Comparison of ENCODE assay signal across 10 mouse cellular contexts in genomic region chr3:122120217-122120616, GRCm38 (mm10).
DNase-seq lines count a peak whose midpoint lies in the region; ATAC-seq and TF ChIP-seq lines count a peak whose summit lies in the region.
"Had no signal": no experiment of that assay in that cellular context is flagged by ENCODE, and none has a peak within 500 bp of the region (broad histone marks: within the 10 kb centered on the region; RNA-seq: fewer than 3 reads in every experiment).

No protein-coding gene starts in this region.

- no peaks in the 10 kb centered on the region for H3K9me3 ChIP-seq in heart, embryonic 11.5 days (replicated peaks; ENCODE audit: control insufficient read depth, low read length)
- H3K9me3 ChIP-seq in intestine, embryonic 15.5 days = no peaks in the 10 kb centered on the region
- no peaks in the 10 kb centered on the region for H3K9me3 ChIP-seq in liver, postnatal 0 days (ENCODE audit: low read length)

- H3K4me2 ChIP-seq in heart, embryonic 11.5 days = no peak overlapping the region
- no peak overlapping the region for H3K4me2 ChIP-seq in intestine, embryonic 15.5 days (replicated peaks)
- H3K4me2 ChIP-seq in liver, postnatal 0 days (ENCODE audit: low read depth, low read length) = no peak overlapping the region

- H3K27ac ChIP-seq in heart, embryonic 11.5 days (ENCODE audit: low read depth, low read length) = no peak overlapping the region; the same call in 1 of the 2 replicates
- peak overlapping the region; percentile 64 for H3K27ac ChIP-seq in cortical plate, adult 2 months (ENCODE audit: insufficient read depth, low read length)
- H3K27ac ChIP-seq in intestine, embryonic 15.5 days = 0 out of 2 replicates have a peak overlapping the region, but pooled peaks have one; percentile 17
- peak overlapping the region; percentile 55; the same call in 1 of the 2 replicates for H3K27ac ChIP-seq in liver, postnatal 0 days (ENCODE audit: low read depth)

- peak; percentile 33; the same call in 1 of the 2 replicates for TF ChIP-seq EP300 in liver, postnatal 0 days (IDR thresholded peaks at IDR 0.05; ENCODE audit: low read depth)

- H3K9ac ChIP-seq in heart, embryonic 11.5 days (ENCODE audit: low read depth, low read length) = no peak overlapping the region
- H3K9ac ChIP-seq in intestine, embryonic 15.5 days = no peak overlapping the region
- no peak overlapping the region for H3K9ac ChIP-seq in liver, postnatal 0 days (replicated peaks)

- H3K27me3 ChIP-seq in heart, embryonic 11.5 days (ENCODE audit: control insufficient read depth, insufficient read depth, low read length) = no peaks in the 10 kb centered on the region
- H3K27me3 ChIP-seq in intestine, embryonic 15.5 days (replicated peaks) = no peaks in the 10 kb centered on the region
- no peaks in the 10 kb centered on the region for H3K27me3 ChIP-seq in liver, postnatal 0 days (ENCODE audit: insufficient read depth, low read length)

- DNase-seq in heart, adult 18-20 months = peak; percentile 65 to 88
- no peak for DNase-seq in liver, postnatal 0 days
- no peak for DNase-seq in layer of hippocampus, postnatal 10 days (ENCODE audit: low spot score in 2 of 2)
- DNase-seq in thymus, postnatal 14 days = no peak
- DNase-seq: right cerebral cortex, adult 18-20 months had no signal

- H3K4me3 ChIP-seq in heart, embryonic 11.5 days (ENCODE audit: low read depth, low read length) = no peak overlapping the region
- no peak overlapping the region for H3K4me3 ChIP-seq in cortical plate, adult 2 months (ENCODE audit: insufficient read depth, low read length)
- H3K4me3 ChIP-seq in intestine, embryonic 15.5 days (replicated peaks) = no peak overlapping the region
- H3K4me3 ChIP-seq in liver, postnatal 0 days (ENCODE audit: low read depth, low read length) = no peak overlapping the region
- H3K4me3 ChIP-seq: erythroblast, embryonic 14.5 days had no signal

- no peak for TF ChIP-seq POLR2A in cortical plate, adult 2 months (IDR thresholded peaks at IDR 0.05; ENCODE audit: extremely low read depth, insufficient read depth, low read length)

- no peak for TF ChIP-seq CTCF in cortical plate, adult 2 months (IDR thresholded peaks at IDR 0.05; ENCODE audit: extremely low read depth, insufficient read depth, low read length)
- no peak for TF ChIP-seq CTCF in liver, postnatal 0 days (IDR thresholded peaks at IDR 0.05; ENCODE audit: low read depth)

- 68% methylated on average over 7 of the region's 7 CpGs for WGBS in heart, embryonic 11.5 days (ENCODE audit: insufficient replicate concordance)
- WGBS in intestine, embryonic 15.5 days = 79% methylated on average over 7 of the region's 7 CpGs
- WGBS in liver, postnatal 0 days (ENCODE audit: insufficient replicate concordance) = 54% methylated on average over 7 of the region's 7 CpGs

- ATAC-seq in heart, embryonic 11.5 days (replicated peaks; ENCODE audit: insufficient number of reproducible peaks, low FRiP score, low TSS enrichment) = no peak
- ATAC-seq in intestine, embryonic 15.5 days = no peak
- ATAC-seq in liver, postnatal 0 days = 0 out of 2 replicates have a peak, but pooled peaks have one; percentile 11
- no peak for ATAC-seq in erythroblast, adult 5-6 weeks (replicated peaks; ENCODE audit: low FRiP score, poor library complexity, severe bottlenecking)

- peaks cover 26% of the 10 kb centered on the region for H3K4me1 ChIP-seq in heart, embryonic 11.5 days (ENCODE audit: control insufficient read depth, insufficient read depth, low read length)
- no peaks in the 10 kb centered on the region for H3K4me1 ChIP-seq in cortical plate, adult 2 months (ENCODE audit: control insufficient read depth, insufficient read depth, low read length)
- H3K4me1 ChIP-seq in intestine, embryonic 15.5 days (replicated peaks) = peaks cover 7% of the 10 kb centered on the region
- 0 out of 2 replicates have a peak, but pooled peaks cover 5% of the 10 kb centered on the region for H3K4me1 ChIP-seq in liver, postnatal 0 days (ENCODE audit: insufficient read depth)

- no peaks in the 10 kb centered on the region for H3K36me3 ChIP-seq in heart, embryonic 11.5 days (ENCODE audit: control insufficient read depth, insufficient read depth, low read length)
- no peaks in the 10 kb centered on the region for H3K36me3 ChIP-seq in intestine, embryonic 15.5 days
- H3K36me3 ChIP-seq in liver, postnatal 0 days (replicated peaks; ENCODE audit: insufficient read depth, low read length) = no peaks in the 10 kb centered on the region

Comparison
In these comparisons a context has a peak if more than half of its experiments do, and no peak if none do; other contexts are left out.
1. DNase-seq: peak in heart, adult 18-20 months (2 of 2); none in liver, postnatal 0 days (single experiment), layer of hippocampus, postnatal 10 days (0 of 2) and thymus, postnatal 14 days (single experiment).